Mouse (Mus musculus) small intestine, adult 10 weeks (tissue): Measurements from ENCODE around the gene Stambpl1. TPM values are rescaled to one million over a fixed set of nuclear protein-coding genes. Genes with fewer than 3 reads are reported as not detected.

Experiments used
- polyA plus RNA-seq: library from polyadenylated mRNA; stranded (reverse); fragments of 350-450 nt; fragmentation: Illumina TruSeq; extraction: RNeasy Lipid Tissue Mini Kit (QIAGEN cat#74804); gene quantifications from one replicate; pipeline ENCODE4 v1.2.3, GENCODE M21; 2014; ENCODE audit warnings: low replicate concordance

The Stambpl1 gene
- 16.1 TPM for polyA plus RNA-seq

GRCm38 (mm10) chr19:34192008-34192963 lies at the start of gene Stambpl1:
Gene Stambpl1, plus strand, starts transcription at chr19:34192229.

GRCm38 (mm10) chr19:34165891-34166290 lies 26.1 kb upstream of the Stambpl1 start, which contains the start of gene Ankrd22:
Gene Ankrd22, minus strand, starts transcription at chr19:34166053.

GRCm38 (mm10) chr19:34254880-34255681 lies 63.1 kb downstream of the Stambpl1 start, which contains the start of gene Acta2:
Gene Acta2, minus strand, starts transcription at chr19:34255590.

Other genes with a start within 250 kb of the Stambpl1 start
- gene Lipf, start 231.0 kb upstream of the Stambpl1 start, polyA plus RNA-seq: not detected
- gene Lipk, start 183.9 kb upstream of the Stambpl1 start, polyA plus RNA-seq: 0.33 TPM
- not detected for gene Lipn, start 124.9 kb upstream of the Stambpl1 start, polyA plus RNA-seq
- gene Lipm, start 91.3 kb upstream of the Stambpl1 start, polyA plus RNA-seq: not detected
- gene Ankrd22, start 26.2 kb upstream of the Stambpl1 start, polyA plus RNA-seq: not detected
- 33.7 TPM for gene Acta2, start 63.4 kb downstream of the Stambpl1 start, polyA plus RNA-seq
- gene Fas, start 98.4 kb downstream of the Stambpl1 start, polyA plus RNA-seq: 95.6 TPM